Mouse (Mus musculus) kidney, embryonic 14.5 days (tissue): ENCODE data around the gene Wrb. TPM values are rescaled to one million over a fixed set of nuclear protein-coding genes. Genes with fewer than 3 reads are reported as not detected.
A peak's percentile ranks its signal among the peaks of the same experiment; 100 is the strongest.

Experiments
- ATAC-seq: fragments of 200-750 bp; cut with Nextera tagmentation; 2 replicates; pipeline ENCODE4 v1.8.0; 2017; ENCODE audit warnings: moderate number of reproducible peaks, mild to moderate bottlenecking, moderate TSS enrichment, moderate library complexity; ENCODE audit not compliant: low FRiP score, low TSS enrichment
- H3K27ac ChIP-seq: fragments of 300-500 bp; sonication (generic); 2 replicates; pipeline ENCODE4 v1.5.1; 2014; ENCODE audit warnings: low read depth, mild to moderate bottlenecking, low read length, moderate library complexity, mixed read lengths
- H3K27me3 ChIP-seq: fragments of 300-500 bp; sonication (generic); 2 replicates; pipeline ENCODE4 v1.6.1; 2014; ENCODE audit warnings: mild to moderate bottlenecking, low read length; ENCODE audit not compliant: control insufficient read depth, insufficient read depth
- H3K36me3 ChIP-seq: fragments of 300-500 bp; sonication (generic); 2 replicates; pipeline ENCODE4 v1.6.1; 2014; ENCODE audit warnings: low read length, mixed read lengths; ENCODE audit not compliant: control insufficient read depth, insufficient read depth
- H3K4me1 ChIP-seq: fragments of 300-500 bp; sonication (generic); 2 replicates; pipeline ENCODE4 v1.6.1; 2014; ENCODE audit warnings: low read length, mixed read lengths; ENCODE audit not compliant: control insufficient read depth, insufficient read depth
- H3K4me2 ChIP-seq: fragments of 300-500 bp; sonication (generic); replicated peaks from 2 replicates; pipeline ENCODE4 v1.6.1; 2014; ENCODE audit warnings: low read depth, mild to moderate bottlenecking, low read length
- H3K4me3 ChIP-seq: fragments of 300-500 bp; sonication (generic); 2 replicates; pipeline ENCODE4 v1.5.1; 2014; ENCODE audit warnings: mild to moderate bottlenecking, low read length
- H3K9ac ChIP-seq: fragments of 300-500 bp; sonication (generic); 2 replicates; pipeline ENCODE4 v1.6.1; 2014; ENCODE audit warnings: low read depth, mild to moderate bottlenecking, low read length, moderate library complexity
- H3K9me3 ChIP-seq: fragments of 300-500 bp; sonication (generic); 2 replicates; pipeline ENCODE4 v1.6.1; 2016; ENCODE audit warnings: low read length; ENCODE audit not compliant: control insufficient read depth
- WGBS: fragments of 180-500 bp; shearing (Covaris S2); extraction: QIAGEN DNeasy Blood & Tissue Kit; methylation state at CpG from one replicate; pipeline ENCODE4 v1.1.7; 2014; 5-methylcytosine and 5-hydroxymethylcytosine counted together
- polyA plus RNA-seq: library from polyadenylated mRNA; unstranded; fragments of >200 nt; fragmentation: Nextera tagmentation; extraction: Ambion mirVana; gene quantifications from 2 replicates; pipeline ENCODE4 v1.2.1, GENCODE M21; 2014

Wrb gene
- polyA plus RNA-seq, 1 experiment from 2014 or later: 75.6 TPM

GRCm38 (mm10) chr16:96199913-96200701 is 54.9 kb downstream of the Wrb start, which contains the start of gene Sh3bgr:
Gene Sh3bgr, plus strand, starts transcription at chr16:96200450.
- no peaks in the 10 kb centered on the region for H3K27me3 ChIP-seq
- peak within 1 kb of the TSS; percentile 48 for H3K9ac ChIP-seq
- 3% methylated on average over 20 of the region's 20 CpGs for WGBS
- H3K4me3 ChIP-seq: peak within 1 kb of the TSS; percentile 34
- H3K27ac ChIP-seq: peak within 1 kb of the TSS; percentile 34; the same call in 1 of the 2 replicates
- peaks cover 7% of the 10 kb centered on the region for H3K4me1 ChIP-seq
- ATAC-seq: peak; percentile 92
- H3K4me2 ChIP-seq: peak within 1 kb of the TSS; percentile 65
- H3K9me3 ChIP-seq: no peaks in the 10 kb centered on the region
- H3K36me3 ChIP-seq: no peaks in the 10 kb centered on the region

GRCm38 (mm10) chr16:96200702-96201028 is 55.5 kb downstream of the Wrb start:
- ATAC-seq: peak; percentile 6; the same call in 1 of the 2 replicates
- Histone ChIP-seq H3K9ac (peak overlapping the region; percentile 48; the same call in 1 of the 2 replicates), H3K9me3 (no peaks in the 10 kb centered on the region), H3K4me1 (peaks cover 7% of the 10 kb centered on the region), H3K27ac (no peak overlapping the region), H3K4me2 (peak overlapping the region; percentile 65), H3K4me3 (peak overlapping the region; percentile 34), H3K36me3 (no peaks in the 10 kb centered on the region), H3K27me3 (no peaks in the 10 kb centered on the region)
- WGBS: 11% methylated on average over 9 of the region's 9 CpGs

- Histone ChIP-seq H3K27me3 (no peaks in the 10 kb centered on the region), H3K9me3 (no peaks in the 10 kb centered on the region), H3K4me2 (no peak overlapping the region), H3K4me3 (no peak overlapping the region), H3K27ac (no peak overlapping the region), H3K9ac (no peak overlapping the region), H3K4me1 (peaks cover 7% of the 10 kb centered on the region), H3K36me3 (no peaks in the 10 kb centered on the region)
- WGBS: 57% methylated on average over 11 of the region's 11 CpGs
- no peak for ATAC-seq
These were observed 56.5 kb downstream of the Wrb start for GRCm38 (mm10) chr16:96201485-96202232.

Other genes with a start within 250 kb of the Wrb start
- gene Psmg1, start 154.4 kb upstream of the Wrb start, polyA plus RNA-seq: 99.2 and 105 TPM in 2 replicates
- 82.3 and 116 TPM in 2 replicates for gene Brwd1, start 62.9 kb upstream of the Wrb start, polyA plus RNA-seq
- 746 and 807 TPM in 2 replicates for gene Hmgn1, start 17.7 kb upstream of the Wrb start, polyA plus RNA-seq
- 1.5 TPM in 2 replicates for gene Lca5l, start 46.9 kb downstream of the Wrb start, polyA plus RNA-seq
- gene Sh3bgr, start 55.0 kb downstream of the Wrb start, polyA plus RNA-seq: 2.9 and 3.4 TPM in 2 replicates
- gene B3galt5, start 90.4 kb downstream of the Wrb start, polyA plus RNA-seq: 1.1 and 2.8 TPM in 2 replicates